Mouse (Mus musculus): ENCODE data around the gene Fam196a. TPM values are rescaled to one million over a fixed set of nuclear protein-coding genes. Genes with fewer than 3 reads are reported as not detected.

Fam196a gene
- polyA plus RNA-seq, 1 experiment = not detected

GRCm38 (mm10) chr7:134842751-134843150 is 95.5 kb downstream of the Fam196a start:
- TF ChIP-seq CTCF (conservative IDR thresholded peaks at IDR 0.05; ENCODE audit: insufficient read depth, insufficient read length, low read depth, low read length) (no peak), POLR2A (IDR thresholded peaks at IDR 0.05; ENCODE audit: low read depth, low read length) (no peak)
- H3K4me3 ChIP-seq (ENCODE audit: insufficient read depth, low read depth, low read length) = no peak overlapping the region
- DNase-seq = no peak

DNA sequence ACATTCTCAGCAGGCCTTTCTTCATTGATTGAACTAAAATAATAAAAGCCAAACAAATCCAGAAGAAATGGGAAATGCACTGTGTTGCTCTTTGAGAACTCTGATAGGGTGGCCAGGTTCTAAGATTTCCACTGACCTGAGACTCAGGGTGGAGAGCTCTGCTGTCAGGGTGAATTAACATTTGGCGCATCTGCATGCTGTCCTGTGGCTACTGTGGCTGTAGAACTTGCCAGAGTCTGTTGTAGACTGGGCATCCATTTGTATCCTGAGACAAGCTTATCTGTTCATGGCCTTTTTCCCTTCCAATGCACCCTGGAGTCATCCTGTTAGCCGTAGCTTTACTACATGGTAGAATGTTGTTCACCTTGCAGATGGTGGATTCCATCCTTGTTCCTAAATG is 98.2 kb downstream of the Fam196a start:
- WGBS = 97% methylated on average over 2 of the region's 2 CpGs
- TF ChIP-seq CTCF (conservative IDR thresholded peaks at IDR 0.05; ENCODE audit: insufficient read depth, insufficient read length, low read depth, low read length) (no peak), POLR2A (IDR thresholded peaks at IDR 0.05; ENCODE audit: low read depth, low read length) (no peak)
- no peak for DNase-seq

More at GRCm38 (mm10) chr7:134842751-134843150, 95.5 kb downstream of the Fam196a start:
- Histone ChIP-seq H3K36me3 (ENCODE audit: control insufficient read depth, insufficient read depth, low read length) (no peaks in the 10 kb centered on the region), H3K4me1 (ENCODE audit: control insufficient read depth, insufficient read depth, low read length) (no peaks in the 10 kb centered on the region), H3K27ac (ENCODE audit: insufficient read depth, low read depth, low read length) (no peak overlapping the region), H3K27me3 (replicated peaks; ENCODE audit: control insufficient read depth, insufficient read depth, low read length) (no peaks in the 10 kb centered on the region)
- 92% methylated on average over 4 of the region's 4 CpGs for WGBS

More for the DNA sequence above, 98.2 kb downstream of the Fam196a start:
- no peaks in the 10 kb centered on the region for H3K36me3 ChIP-seq (ENCODE audit: control insufficient read depth, insufficient read depth, low read length)
- H3K27me3 ChIP-seq (replicated peaks; ENCODE audit: control insufficient read depth, insufficient read depth, low read length) = no peaks in the 10 kb centered on the region
- no peak overlapping the region for H3K27ac ChIP-seq (ENCODE audit: insufficient read depth, low read depth, low read length)
- H3K4me3 ChIP-seq (ENCODE audit: insufficient read depth, low read depth, low read length) = no peak overlapping the region
- H3K4me1 ChIP-seq (ENCODE audit: control insufficient read depth, insufficient read depth, low read length) = no peaks in the 10 kb centered on the region

All from kidney, adult 2 months (tissue).